Mouse (Mus musculus): ENCODE results near the gene Slc26a11. TPM values are rescaled to one million over a fixed set of nuclear protein-coding genes. Genes with fewer than 3 reads are reported as not detected.

Gene Slc26a11
- polyA plus RNA-seq, 1 experiment from 2014 or later, result 5.1 TPM

DNA sequence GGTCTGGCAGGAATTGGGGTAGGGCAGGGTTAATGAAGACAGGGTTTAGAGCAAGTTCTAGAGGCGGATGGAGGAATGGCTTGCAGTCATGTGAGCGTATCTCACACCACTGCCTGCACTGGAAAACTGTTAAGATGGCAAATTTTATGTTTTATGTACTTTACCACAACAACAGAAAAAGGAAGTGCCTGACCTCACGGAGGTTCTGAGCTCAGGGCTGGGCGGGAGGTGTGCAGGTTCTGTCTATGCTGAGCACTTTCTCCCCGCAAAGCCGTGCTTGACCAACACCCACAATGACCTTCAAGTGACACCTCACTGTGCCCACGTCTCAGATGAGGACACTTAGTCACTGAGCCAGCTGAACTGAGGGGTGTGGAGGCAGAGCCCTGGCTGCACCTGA, 3.2 kb upstream of the Slc26a11 start:
- Histone ChIP-seq H3K4me2 (no peak overlapping the region), H3K27me3 (replicated peaks; ENCODE audit: control insufficient read depth, insufficient read depth, low read length) (0 out of 2 replicates have a peak, but pooled peaks cover 3% of the 10 kb centered on the region), H3K4me1 (replicated peaks; ENCODE audit: control insufficient read depth, insufficient read depth, low read length) (peaks cover 17% of the 10 kb centered on the region), H3K9me3 (ENCODE audit: control insufficient read depth, low read length) (no peaks in the 10 kb centered on the region), H3K4me3 (ENCODE audit: low read depth, low read length) (no peak overlapping the region), H3K9ac (ENCODE audit: low read depth, low read length) (no peak overlapping the region), H3K36me3 (ENCODE audit: control insufficient read depth, insufficient read depth, low read length) (no peaks in the 10 kb centered on the region), H3K27ac (ENCODE audit: low read depth, low read length) (no peak overlapping the region)
- ATAC-seq (replicated peaks; ENCODE audit: low FRiP score), result no peak
- 60% methylated on average over 7 of the region's 7 CpGs for WGBS
- no peak for DNase-seq (ENCODE audit: low spot score)

DNA sequence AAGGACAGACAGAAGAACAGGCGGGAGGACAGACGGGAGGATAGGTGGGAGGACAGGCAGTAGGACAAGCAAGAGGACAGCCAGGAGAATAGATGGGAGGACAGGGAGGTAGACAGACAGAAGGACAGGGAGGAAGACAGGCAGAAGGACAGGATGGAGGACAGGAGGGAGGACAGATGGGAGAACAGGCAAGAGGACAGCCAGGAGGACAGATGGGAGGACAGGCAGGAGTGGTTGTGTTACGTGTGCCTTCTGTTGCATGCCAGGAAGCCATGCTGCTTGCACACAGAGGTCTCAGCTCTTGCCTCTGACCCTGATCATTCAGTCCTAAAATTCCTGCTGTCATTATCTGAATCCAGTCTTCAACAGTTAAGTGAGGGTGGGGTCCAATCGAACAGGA, 1.4 kb upstream of the Slc26a11 start:
- Histone ChIP-seq H3K9ac (ENCODE audit: low read depth, low read length) (no peak overlapping the region), H3K9me3 (ENCODE audit: control insufficient read depth, low read length) (no peaks in the 10 kb centered on the region), H3K36me3 (ENCODE audit: control insufficient read depth, insufficient read depth, low read length) (no peaks in the 10 kb centered on the region), H3K4me3 (ENCODE audit: low read depth, low read length) (no peak overlapping the region), H3K4me2 (peak overlapping the region; percentile 98), H3K27ac (ENCODE audit: low read depth, low read length) (no peak overlapping the region), H3K4me1 (replicated peaks; ENCODE audit: control insufficient read depth, insufficient read depth, low read length) (peaks cover 17% of the 10 kb centered on the region), H3K27me3 (replicated peaks; ENCODE audit: control insufficient read depth, insufficient read depth, low read length) (0 out of 2 replicates have a peak, but pooled peaks cover 3% of the 10 kb centered on the region)
- 74% methylated on average over 4 of the region's 4 CpGs for WGBS
- ATAC-seq (replicated peaks; ENCODE audit: low FRiP score), result no peak
- no peak for DNase-seq (ENCODE audit: low spot score)

DNA sequence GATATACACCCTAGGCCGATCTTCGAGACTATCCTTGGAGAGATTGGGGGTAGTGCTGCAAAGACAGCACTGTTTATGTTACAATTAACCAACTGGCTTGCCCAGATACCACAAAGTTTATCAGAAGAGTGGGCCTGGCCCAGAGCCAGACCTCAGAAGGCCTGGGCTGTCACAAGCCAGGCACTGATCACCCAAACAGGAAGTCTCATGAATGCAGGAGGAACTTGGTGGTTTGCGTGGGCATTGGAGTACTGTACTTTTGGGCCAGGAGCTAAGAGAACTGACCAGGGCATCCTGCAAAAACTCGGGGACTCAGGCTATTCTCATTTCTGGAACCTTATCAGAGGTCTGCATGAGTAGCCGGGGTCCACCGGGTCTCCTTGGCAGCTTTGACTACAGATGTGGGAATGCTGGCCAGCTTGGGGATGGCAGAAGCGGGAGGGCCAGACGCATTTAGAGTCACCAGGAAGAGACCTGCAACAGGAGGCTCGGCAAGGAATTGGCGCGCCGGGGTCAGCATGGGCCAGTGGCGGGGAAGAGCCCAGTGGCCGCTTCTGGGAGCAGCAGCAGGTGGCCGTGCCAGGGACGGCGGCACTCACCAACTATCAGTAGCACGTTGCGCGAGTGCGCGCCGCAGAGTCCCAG, 437 bp upstream of the Slc26a11 start:
- Histone ChIP-seq H3K4me1 (replicated peaks; ENCODE audit: control insufficient read depth, insufficient read depth, low read length) (peaks cover 17% of the 10 kb centered on the region), H3K36me3 (ENCODE audit: control insufficient read depth, insufficient read depth, low read length) (no peaks in the 10 kb centered on the region), H3K9ac (ENCODE audit: low read depth, low read length) (peak overlapping the region; percentile 84), H3K27ac (ENCODE audit: low read depth, low read length) (peak overlapping the region; percentile 83), H3K27me3 (replicated peaks; ENCODE audit: control insufficient read depth, insufficient read depth, low read length) (0 out of 2 replicates have a peak, but pooled peaks cover 3% of the 10 kb centered on the region), H3K9me3 (ENCODE audit: control insufficient read depth, low read length) (no peaks in the 10 kb centered on the region), H3K4me2 (peak overlapping the region; percentile 98), H3K4me3 (ENCODE audit: low read depth, low read length) (peak overlapping the region; percentile 82)
- WGBS, result 2% methylated on average over 23 of the region's 23 CpGs
- ATAC-seq (replicated peaks; ENCODE audit: low FRiP score) (peak; percentile 79), DNase-seq (ENCODE audit: low spot score) (peak; percentile 69)

DNA sequence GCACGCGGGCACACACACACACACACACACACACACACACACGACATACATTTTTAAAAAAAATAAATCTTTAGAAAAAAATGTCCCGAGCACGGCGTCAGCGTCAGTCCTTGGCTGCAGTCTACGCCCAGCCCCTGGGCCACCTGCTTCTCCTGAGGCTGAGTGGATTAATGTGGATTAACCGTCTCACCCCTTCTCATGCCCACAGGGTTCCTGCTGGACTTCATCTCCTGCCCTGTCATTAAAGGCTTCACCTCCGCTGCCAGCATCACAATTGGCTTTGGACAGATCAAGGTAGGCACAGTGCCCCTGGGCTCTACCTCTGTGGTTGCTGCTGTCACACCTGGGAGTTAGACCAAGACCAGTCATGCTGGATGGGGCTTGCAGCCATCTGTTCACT, 3.7 kb downstream of the Slc26a11 start:
- WGBS, result 87% methylated on average over 10 of the region's 10 CpGs
- H3K9ac ChIP-seq (ENCODE audit: low read depth, low read length), result no peak overlapping the region
- H3K27me3 ChIP-seq (replicated peaks; ENCODE audit: control insufficient read depth, insufficient read depth, low read length), result no peaks in the 10 kb centered on the region
- no peaks in the 10 kb centered on the region for H3K36me3 ChIP-seq (ENCODE audit: control insufficient read depth, insufficient read depth, low read length)
- no peak for ATAC-seq (replicated peaks; ENCODE audit: low FRiP score)
- H3K4me2 ChIP-seq, result no peak overlapping the region
- no peaks in the 10 kb centered on the region for H3K9me3 ChIP-seq (ENCODE audit: control insufficient read depth, low read length)
- peaks cover 15% of the 10 kb centered on the region for H3K4me1 ChIP-seq (replicated peaks; ENCODE audit: control insufficient read depth, insufficient read depth, low read length)
- no peak overlapping the region for H3K27ac ChIP-seq (ENCODE audit: low read depth, low read length)
- H3K4me3 ChIP-seq (ENCODE audit: low read depth, low read length), result no peak overlapping the region
- no peak for DNase-seq (ENCODE audit: low spot score)

DNA sequence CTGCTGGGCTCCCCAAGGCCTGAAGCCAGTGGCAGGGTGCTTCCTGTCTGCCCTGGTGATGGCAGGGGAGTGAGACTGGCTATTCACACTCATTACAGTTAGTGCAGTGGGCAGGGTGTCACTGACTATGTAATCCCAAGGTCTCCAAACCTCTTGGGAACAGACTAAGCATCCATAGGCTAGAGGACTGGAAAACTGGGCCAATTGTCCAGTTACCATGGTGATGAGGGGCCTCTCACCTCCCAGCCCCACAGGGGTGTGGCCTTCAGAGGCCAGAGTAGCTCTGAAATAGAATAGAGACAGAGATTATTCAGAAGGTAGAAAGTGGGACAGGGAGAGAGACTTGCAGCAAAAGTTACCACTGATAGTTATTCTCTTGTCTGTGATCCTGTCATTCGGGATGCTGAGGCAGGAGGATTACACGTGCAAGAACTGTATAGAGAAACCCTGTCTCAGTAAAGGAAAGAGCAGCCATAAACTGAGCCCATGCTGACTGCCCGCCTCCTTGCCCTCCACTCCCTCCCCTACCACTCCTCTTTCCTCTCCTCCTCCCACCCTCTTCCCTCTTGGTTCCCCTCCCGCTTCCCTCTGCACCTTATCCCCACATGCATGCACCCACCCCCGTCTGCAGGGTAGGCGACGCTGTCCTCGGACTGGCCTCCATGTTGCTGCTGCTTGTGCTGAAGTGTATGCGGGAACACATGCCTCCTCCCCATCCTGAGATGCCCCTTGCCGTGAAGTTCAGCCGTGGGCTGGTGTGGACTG, 7.6 kb downstream of the Slc26a11 start:
- no peak overlapping the region; the same call in 1 of the 2 replicates for H3K9ac ChIP-seq (ENCODE audit: low read depth, low read length)

DNA sequence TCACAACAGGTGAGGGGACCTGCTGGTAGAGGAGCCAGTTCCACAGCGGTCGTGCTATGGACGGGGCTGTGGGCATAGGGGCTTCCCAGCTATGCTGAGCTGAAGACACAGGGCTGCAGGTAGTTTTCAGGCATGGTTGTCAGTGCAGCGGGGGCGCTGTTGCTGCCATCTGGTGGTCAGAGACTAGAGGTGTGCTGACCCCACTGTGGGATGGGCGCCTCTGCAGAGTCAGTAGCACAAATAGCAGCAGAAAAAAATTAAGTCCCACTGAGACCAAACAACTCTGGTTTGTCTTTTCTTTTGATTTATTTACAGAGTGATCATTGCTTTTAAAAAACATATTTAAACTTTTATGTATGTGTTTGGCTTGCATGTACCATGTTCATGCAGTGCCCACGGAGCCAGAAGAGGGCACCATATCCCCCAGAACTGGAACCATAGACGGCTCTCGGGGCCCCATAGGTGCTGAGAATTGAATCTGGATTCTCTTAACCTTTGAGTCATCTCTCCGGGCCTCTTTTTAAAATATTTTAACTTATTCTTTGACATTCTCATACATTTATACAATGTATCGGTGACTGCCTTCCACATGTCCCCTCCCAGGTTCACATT, 8.3 kb downstream of the Slc26a11 start:
- peak; percentile 79 for ATAC-seq (replicated peaks; ENCODE audit: low FRiP score)
- Histone ChIP-seq H3K36me3 (ENCODE audit: control insufficient read depth, insufficient read depth, low read length) (no peaks in the 10 kb centered on the region), H3K9me3 (ENCODE audit: control insufficient read depth, low read length) (no peaks in the 10 kb centered on the region), H3K27ac (ENCODE audit: low read depth, low read length) (no peak overlapping the region), H3K9ac (ENCODE audit: low read depth, low read length) (no peak overlapping the region; the same call in 1 of the 2 replicates), H3K27me3 (replicated peaks; ENCODE audit: control insufficient read depth, insufficient read depth, low read length) (no peaks in the 10 kb centered on the region), H3K4me3 (ENCODE audit: low read depth, low read length) (no peak overlapping the region), H3K4me1 (replicated peaks; ENCODE audit: control insufficient read depth, insufficient read depth, low read length) (peaks cover 5% of the 10 kb centered on the region; the same call in 1 of the 2 replicates), H3K4me2 (peak overlapping the region; percentile 33)
- DNase-seq (ENCODE audit: low spot score), result peak; percentile 71
- WGBS, result 27% methylated on average over 11 of the region's 11 CpGs

More for the DNA sequence above, 7.6 kb downstream of the Slc26a11 start:
- Histone ChIP-seq H3K4me1 (replicated peaks; ENCODE audit: control insufficient read depth, insufficient read depth, low read length) (peaks cover 5% of the 10 kb centered on the region; the same call in 1 of the 2 replicates), H3K4me3 (ENCODE audit: low read depth, low read length) (no peak overlapping the region), H3K27ac (ENCODE audit: low read depth, low read length) (no peak overlapping the region), H3K4me2 (peak overlapping the region; percentile 33), H3K9me3 (ENCODE audit: control insufficient read depth, low read length) (no peaks in the 10 kb centered on the region), H3K36me3 (ENCODE audit: control insufficient read depth, insufficient read depth, low read length) (no peaks in the 10 kb centered on the region), H3K27me3 (replicated peaks; ENCODE audit: control insufficient read depth, insufficient read depth, low read length) (no peaks in the 10 kb centered on the region)
- 36% methylated on average over 11 of the region's 11 CpGs for WGBS
- no peak for DNase-seq (ENCODE audit: low spot score)
- ATAC-seq (replicated peaks; ENCODE audit: low FRiP score), result peak; percentile 36; the same call in 1 of the 2 replicates

DNA sequence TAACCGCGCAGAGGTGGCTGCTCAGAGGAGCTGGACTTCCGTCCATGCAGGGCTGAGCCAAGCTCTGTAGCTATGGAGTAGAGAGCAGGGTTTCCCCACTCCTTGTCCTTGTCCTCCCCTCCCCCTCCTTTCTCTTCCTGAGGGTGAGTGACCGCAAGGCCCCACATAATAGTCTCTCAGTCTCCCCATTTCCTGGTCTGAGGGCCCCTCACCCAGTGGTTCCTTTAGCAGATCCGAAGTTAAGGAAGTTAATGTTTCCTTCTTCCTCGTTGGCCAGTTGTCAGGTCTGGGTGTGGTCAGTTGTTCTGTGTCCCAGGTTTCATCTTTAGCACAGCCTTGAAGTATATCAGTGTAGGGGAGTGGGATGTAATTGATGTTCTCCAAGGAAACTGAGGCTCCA, 20.1 kb downstream of the Slc26a11 start:
- DNase-seq (ENCODE audit: low spot score), result peak; percentile 28
- H3K27ac ChIP-seq (ENCODE audit: low read depth, low read length), result no peak overlapping the region

DNA sequence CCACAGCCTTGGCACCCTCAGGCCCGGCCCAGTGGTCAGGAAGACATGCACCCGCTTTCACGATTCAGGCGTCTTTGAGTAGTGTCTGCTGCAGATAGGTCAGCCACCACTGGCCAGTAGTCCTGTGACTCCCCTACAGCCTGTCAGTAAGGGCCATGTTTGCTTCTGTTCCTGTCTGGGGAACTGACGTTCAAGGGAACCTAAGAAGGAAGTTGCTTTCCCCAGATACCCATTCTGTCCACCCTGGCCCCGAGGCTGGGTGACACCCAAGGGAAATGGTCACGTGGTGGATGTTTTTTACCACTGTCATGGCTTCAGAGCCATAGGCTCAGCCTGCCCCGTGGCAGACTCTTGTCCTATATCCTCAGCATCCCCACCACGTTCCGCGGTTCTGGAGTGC, 22.0 kb downstream of the Slc26a11 start:
- Histone ChIP-seq H3K4me1 (replicated peaks; ENCODE audit: control insufficient read depth, insufficient read depth, low read length) (peaks cover 7% of the 10 kb centered on the region), H3K27ac (ENCODE audit: low read depth, low read length) (no peak overlapping the region), H3K4me2 (no peak overlapping the region), H3K36me3 (ENCODE audit: control insufficient read depth, insufficient read depth, low read length) (peaks cover 4% of the 10 kb centered on the region; the same call in 1 of the 2 replicates), H3K9ac (ENCODE audit: low read depth, low read length) (no peak overlapping the region), H3K4me3 (ENCODE audit: low read depth, low read length) (no peak overlapping the region), H3K27me3 (replicated peaks; ENCODE audit: control insufficient read depth, insufficient read depth, low read length) (no peaks in the 10 kb centered on the region), H3K9me3 (ENCODE audit: control insufficient read depth, low read length) (no peaks in the 10 kb centered on the region)
- WGBS, result 72% methylated on average over 11 of the region's 11 CpGs
- no peak for ATAC-seq (replicated peaks; ENCODE audit: low FRiP score)
- DNase-seq (ENCODE audit: low spot score), result no peak

More for the DNA sequence above, 20.1 kb downstream of the Slc26a11 start:
- Histone ChIP-seq H3K4me2 (no peak overlapping the region), H3K36me3 (ENCODE audit: control insufficient read depth, insufficient read depth, low read length) (peaks cover 2% of the 10 kb centered on the region; the same call in 1 of the 2 replicates), H3K4me3 (ENCODE audit: low read depth, low read length) (no peak overlapping the region), H3K9me3 (ENCODE audit: control insufficient read depth, low read length) (no peaks in the 10 kb centered on the region), H3K9ac (ENCODE audit: low read depth, low read length) (no peak overlapping the region), H3K27me3 (replicated peaks; ENCODE audit: control insufficient read depth, insufficient read depth, low read length) (no peaks in the 10 kb centered on the region), H3K4me1 (replicated peaks; ENCODE audit: control insufficient read depth, insufficient read depth, low read length) (peaks cover 7% of the 10 kb centered on the region)
- 51% methylated on average over 6 of the region's 6 CpGs for WGBS
- no peak for ATAC-seq (replicated peaks; ENCODE audit: low FRiP score)

All from liver, embryonic 11.5 days (tissue).